Mouse (Mus musculus) layer of hippocampus, adult 9-10 months (tissue): ENCODE data around the gene Mknk2.

Experiments used
- DNase-seq: peaks from one replicate; pipeline ENCODE4 v3.0.0; 2022; ENCODE audit warnings: low spot score

Gene Mknk2

DNA sequence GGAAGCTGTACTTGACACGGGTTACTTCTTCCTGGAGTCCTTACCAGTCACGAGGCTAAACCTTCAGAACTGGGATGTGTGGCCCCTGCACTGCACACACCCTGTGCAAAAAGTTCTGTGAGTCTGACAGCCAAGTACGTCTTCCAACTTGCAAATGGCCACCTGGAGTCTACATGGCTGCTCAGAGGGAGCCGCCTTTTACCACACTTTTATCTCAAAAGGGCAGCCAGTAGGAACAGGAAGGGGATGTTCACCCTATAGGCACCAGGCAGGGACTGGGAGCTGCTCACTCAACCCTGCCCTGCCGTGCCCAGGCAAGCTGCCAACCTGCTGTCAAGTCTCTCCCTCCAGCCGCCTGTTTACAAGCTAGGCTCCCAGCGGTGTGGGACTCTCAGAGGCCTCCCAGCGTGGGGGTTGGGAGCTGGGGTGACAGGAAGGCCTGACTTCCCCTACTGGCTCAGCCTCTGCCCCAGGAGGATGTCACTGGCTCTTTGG is at the start of gene Mknk2:
Gene Mknk2 (minus strand): TSS at position 171 of the 495 bp plus-strand sequence.
- peak; percentile 79 for DNase-seq

DNA sequence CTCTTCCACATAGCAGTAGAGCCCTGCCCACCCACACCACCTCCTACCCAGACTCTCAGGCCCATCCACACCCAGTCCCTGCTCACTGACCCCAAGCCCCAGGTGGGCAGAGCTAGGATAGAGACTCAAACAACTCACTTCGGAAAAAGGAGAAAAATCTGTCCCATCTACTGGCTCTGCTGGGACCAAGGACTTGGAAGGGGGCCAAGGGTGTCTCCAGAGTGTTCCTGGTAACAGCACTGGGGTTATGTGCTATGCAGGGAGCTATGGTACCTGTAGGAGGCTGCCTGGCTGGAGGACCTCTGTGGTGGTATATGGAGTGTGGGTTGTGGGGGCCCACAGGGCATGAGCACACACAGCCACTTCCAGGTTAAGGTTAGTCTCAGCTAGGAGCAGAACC is 39.4 kb upstream of the Mknk2 start:
- no peak for DNase-seq

DNA sequence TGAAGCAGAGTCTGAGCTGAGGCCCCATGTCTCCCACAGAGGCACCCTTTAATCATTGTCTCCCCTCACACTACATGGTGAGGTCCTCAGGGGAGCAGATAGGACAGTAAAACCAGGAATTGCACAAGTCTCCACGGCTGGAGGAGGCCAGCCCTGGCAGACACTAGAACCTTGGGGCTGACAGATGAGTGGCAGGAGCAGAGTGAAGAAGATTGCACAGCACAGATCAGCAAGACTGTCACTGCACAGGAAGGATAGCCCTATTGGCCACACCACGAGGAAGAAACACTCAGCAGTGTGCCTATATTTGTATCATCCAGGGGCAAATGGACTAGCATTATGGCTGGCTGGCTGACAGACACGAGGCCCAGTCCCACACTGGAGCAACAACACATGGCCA is 32.9 kb upstream of the Mknk2 start:
- no peak for DNase-seq

DNA sequence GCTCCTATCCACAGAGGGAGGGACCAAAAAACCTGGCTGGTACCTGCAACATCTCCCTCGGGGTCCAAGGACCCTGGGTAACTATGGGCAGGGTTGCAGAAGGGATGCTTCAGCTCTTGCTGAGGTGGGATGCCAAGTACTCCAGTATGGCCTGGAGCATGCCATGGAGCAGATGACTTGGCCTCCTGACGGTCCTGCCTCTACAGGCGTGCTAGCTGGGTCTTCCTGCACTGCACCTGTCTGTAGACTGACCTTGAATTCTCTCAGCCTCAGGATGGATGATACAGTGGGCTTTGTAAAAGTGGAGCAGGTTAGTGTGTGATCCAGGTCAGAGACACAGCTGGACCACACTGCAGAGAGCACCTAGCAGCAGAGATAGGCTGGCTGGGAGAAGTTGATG is 27.6 kb upstream of the Mknk2 start:
- DNase-seq, result no peak

DNA sequence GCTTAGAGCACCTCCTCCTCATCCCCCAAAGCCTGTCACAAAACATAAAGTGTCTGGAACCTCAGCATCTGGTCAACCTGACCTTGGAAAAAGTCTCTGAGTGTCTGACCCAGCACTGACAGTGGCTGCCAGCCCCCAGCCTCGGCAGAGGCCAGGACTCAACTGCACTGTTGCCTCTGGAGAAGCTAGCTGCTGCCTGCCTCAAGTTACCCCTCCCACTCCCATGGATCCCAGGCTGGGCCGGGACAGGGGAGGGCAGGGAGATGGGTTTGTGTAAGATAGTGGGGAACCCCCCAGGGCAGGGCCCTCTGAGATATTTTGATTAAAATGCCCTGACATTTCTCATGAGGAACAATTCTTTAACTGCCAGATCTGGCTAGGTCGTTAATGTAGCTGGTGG is 27.1 kb upstream of the Mknk2 start:
- DNase-seq, result no peak

DNA sequence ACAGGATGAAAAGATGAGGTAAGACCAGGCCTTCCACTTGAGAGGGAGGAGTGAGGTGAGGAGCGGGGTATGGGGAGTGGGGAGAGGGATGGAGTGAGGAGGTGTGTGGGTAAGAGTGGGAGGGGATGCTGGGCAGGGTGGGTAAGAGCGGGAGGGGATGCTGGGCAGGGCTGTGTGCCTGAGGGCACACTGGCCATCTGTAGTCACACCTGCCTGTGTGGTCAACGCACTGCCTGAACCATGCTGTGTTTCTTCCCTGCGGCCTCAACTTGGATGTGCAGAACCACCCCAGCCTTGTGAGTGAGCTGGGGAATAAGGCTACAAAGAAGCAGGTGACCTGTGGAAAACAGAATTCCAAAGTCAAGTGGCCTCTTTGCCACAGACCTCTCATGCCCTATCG is 26.5 kb upstream of the Mknk2 start:
- DNase-seq, result no peak

DNA sequence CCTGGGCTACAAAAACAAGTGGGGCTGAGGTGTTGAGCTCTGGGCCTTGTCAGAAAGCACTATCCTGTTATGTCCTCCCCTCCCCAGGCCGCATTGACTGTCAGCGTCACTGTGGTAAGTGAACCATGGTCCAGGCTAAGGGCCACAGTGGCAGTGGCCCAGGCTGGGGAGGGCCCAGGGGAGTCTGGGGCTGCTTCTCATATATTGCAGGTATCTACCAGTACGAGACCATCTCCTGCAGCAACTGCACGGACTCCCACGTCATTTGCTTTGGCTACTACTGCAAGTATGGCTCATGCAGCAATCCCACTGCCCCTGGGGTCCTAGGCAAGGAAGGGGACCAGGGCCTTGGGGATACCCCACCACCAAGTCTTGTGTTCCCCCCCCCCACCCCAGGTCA is 25.7 kb upstream of the Mknk2 start:
- no peak for DNase-seq

DNA sequence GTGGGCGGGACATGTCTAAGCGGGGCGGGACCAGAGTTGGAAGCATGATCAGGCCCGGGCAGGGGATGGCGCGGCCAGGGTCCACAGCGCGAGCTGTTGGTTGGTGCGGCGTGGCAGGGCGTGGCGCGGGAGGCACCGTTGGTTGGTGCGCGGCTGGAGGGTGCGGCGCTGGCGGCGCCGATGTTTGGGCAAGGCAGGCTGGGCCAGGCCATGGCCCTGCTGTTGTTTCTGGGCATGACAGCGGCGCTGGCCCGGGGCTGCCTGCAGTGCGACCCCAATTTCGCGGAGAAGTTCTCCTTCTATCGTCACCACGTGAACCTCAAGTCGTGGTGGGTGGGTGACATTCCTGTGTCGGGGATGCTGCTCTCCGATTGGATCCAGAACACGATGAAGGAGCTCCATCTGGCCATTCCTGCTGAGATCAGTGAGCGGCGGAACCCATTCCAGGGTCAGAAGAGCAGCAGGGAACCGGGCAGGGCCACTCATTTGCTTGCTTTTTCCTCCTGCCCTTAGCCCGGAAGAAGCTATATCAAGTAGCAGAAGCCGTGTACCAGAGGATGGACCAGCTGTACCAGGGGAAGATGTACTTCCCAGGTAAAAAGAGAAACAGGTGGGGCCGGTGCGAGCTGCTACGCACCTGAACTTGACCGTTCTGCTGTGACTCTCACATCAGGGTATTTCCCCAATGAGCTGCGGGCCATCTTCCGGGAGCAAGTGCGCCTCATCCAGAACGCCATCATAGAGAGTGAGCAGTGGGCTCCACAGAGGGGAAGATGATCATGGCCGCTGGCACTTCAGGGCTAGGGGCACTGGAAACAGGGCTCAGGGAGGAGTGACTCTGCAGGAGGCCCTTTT is 24.9 kb upstream of the Mknk2 start:
- peak; percentile 96 for DNase-seq

DNA sequence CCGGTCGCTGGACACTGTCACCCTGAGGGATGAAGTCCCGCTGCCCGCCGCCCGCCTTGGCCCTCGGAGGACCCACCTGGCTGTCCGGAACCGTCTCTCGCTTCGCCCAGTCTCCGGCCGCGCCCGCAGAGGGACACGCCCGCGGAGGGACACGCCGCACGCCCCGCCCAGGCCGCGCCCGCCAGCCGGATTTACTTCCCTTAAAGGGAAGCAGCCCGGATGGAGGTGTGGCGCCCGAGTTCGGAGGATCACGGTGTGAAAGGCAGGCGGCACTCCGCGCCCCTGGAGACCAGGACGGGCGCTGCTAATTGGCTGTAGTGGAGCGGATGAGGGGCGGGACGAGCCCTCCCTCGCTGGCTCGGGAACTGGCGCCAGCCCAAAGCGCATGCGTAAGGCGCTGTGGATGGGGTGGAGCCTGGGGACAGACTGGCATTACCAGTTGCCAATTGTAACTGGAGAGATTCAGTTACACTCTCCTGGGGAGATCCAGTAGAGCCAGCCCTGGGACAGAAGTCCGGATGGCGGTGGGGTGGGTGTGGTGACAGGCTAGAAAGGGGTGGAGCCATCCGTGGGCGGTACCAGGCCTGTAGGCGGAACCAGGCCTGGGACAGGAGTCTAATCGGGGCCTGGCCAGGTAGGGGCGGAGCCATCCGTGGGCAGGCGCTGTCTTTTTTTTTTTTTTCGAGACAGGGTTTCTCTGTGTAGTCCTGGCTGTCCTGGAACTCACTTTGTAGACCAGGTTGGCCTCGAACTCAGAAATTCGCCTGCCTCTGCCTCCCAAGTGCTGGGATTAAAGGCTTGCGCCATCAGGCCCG is 24.0 kb upstream of the Mknk2 start, which contains the start of the genes Mob3a and Izumo4:
Gene Mob3a (minus strand): TSS at position 257 of the 815 bp plus-strand sequence.
Gene Izumo4 (plus strand): TSS at position 464 of the 815 bp plus-strand sequence.
- peak; percentile 97 for DNase-seq

DNA sequence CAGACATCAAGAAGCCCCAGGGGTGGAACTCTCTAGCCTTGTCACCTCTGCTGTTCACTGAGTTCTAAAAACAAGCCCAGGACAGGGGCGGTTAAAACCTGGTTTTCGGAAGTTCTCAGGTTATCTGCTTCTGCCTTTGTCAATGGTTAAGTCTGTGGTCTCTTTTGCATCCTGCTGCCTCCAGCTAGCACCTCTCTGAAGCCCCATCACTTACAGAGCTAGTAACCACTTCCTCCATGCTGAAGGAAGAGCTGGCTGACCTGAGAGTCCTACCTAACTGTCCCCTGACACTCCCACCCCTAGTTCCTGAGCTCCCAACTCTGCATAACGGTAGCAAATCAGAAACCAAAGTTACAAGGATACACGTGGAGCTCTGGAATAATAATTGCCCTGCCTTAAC is 22.8 kb upstream of the Mknk2 start:
- no peak for DNase-seq

DNA sequence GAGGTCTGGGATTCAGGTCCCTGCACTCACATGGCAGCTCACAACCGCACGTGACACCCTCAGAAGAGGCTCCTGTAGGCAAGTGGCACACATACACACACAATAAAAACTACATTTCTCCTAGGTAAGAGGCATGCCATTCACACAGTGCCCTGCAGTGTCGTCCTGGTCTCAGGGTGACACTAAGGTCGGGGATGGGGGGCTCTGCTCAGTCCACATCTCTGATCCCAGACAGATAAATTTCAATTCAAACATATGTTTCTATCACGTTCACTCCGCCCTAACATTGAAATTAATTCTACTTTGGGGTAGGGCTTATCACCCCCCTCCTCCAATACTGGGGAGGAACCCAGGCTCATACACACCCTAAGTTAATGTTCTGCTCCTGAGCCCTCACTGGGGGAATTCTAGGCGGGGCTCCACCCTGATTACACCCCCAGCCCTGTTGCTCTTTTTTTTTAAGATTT is 22.2 kb upstream of the Mknk2 start:
- DNase-seq, result no peak

DNA sequence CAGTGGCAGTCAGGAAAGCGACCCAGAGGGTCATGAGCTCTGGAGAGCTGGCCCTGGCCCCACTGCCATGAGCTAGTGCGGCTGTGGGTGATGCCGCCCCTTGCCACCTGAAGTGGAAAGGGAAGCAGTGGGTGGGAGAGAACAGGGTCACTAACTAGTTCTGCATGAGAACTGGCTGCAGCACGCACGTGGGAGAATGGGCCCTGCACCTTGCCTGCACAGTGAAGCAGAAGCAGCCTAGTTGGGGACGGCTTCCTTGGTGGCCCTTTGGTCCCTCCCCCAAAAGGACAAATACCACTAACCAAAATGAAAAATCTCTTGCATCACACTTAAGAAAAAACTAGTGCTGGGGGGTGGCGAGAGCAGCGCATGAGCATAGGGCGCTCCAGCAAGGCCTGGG is 20.7 kb upstream of the Mknk2 start:
- no peak for DNase-seq

DNA sequence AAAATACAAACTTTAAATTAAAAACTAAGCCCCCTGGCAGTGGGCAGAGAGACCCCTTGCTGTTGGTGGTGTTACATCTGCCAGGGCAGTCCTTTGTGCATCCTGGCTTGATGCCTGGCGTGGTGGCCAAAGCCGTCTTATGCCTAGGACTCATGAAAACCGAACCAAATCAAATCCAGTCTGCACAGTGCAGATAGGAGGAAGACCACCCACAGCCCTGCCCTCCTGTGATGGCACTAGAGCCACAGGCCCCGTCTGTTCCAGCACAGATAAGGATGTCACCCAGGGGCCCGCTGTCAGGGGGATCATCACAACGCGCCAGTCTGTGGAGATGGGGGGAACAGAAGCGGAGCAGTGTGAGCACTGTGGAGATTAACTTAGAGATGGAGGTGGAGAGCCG is 19.9 kb upstream of the Mknk2 start:
- DNase-seq, result no peak

DNA sequence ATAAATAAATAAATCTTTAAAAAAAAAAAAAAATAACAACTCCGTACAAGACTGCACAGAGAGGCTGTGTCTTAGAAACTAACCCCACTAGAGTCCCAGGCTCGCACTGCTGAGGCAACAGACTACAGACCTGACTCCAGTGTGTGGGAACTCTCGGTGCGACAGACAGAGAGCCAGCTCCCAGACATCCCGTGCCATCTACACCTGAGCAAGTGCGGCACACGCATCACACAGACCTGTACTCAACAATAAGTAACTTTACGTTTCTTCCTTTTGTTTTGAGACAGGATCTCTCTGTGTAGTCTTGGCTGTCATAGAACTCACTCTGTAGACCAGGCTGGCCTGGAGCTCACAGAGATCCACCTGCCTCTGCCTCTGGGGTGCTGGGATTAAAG is 19.5 kb upstream of the Mknk2 start:
- DNase-seq, result no peak

DNA sequence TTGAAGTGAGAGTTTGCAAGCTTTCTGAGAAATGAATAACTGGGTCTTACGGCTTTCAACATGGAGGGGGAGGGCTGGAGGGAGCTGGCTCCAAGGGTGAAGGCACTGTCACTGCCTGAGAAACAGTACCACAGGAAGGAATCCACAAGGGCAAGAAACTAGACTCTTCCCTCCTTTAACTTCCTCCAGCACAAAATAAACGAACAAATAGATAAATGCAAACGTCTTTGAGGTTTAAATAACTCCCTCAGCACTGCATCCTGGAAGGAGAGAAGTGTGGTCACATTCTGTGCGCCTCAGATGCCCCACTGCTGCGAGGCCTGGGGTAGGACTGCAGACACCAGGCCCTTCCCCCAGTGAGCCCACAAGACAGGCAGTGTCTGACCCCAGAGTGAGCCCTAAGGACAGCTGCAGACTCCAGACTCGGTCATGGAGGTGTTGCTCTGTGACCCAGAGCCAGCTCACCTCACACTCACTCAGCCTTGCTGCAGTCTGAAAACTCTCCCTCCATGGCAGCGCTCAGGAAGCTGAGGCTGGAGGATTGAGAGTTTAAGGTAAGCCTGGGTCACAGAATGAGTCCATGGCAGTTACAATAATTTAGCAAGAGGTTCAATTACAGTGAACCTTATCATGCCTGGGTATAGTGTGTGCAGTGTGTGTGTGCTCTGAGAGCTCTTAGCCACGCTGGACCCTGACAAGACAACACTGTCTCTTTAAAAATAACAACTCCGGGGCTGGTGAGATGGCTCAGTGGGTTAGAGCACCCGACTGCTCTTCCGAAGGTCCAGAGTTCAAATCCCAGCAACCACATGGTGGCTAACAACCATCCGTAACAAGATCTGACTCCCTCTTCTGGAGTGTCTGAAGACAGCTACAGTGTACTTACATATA is 18.8 kb upstream of the Mknk2 start:
- no peak for DNase-seq

DNA sequence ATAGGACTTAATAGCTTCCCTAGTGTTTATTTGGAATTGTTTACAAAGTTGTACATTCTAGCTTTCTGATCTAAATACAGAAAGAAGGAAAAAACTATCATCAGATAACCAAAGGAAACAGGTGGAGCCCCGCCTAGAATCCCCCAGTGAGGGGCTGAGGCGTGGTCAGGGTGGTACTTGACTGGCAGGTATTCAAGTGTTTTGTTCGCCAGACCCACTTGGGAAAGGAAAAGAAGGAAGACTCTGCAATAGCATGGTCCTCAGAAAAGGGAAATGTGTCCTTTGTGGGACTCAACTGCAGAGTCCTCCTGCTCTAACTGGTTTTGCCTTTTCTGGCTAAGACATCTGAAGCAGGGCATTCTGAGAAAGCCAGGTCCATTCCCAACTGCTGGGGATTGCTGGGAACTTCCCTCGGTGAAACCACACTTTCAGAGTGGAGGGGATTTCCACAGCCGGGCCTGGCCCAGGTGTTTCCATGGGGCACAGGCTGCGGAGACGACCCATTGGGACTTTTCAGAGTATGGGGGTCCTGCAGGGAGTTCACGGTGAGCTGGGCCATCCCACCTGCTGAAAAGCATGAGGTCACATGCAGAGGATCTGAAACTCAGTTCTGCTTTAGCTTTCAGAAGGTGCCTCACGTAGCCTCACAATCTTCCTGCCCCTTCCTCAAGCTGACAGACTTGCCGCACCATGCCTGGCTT is 18.0 kb upstream of the Mknk2 start:
- no peak for DNase-seq

DNA sequence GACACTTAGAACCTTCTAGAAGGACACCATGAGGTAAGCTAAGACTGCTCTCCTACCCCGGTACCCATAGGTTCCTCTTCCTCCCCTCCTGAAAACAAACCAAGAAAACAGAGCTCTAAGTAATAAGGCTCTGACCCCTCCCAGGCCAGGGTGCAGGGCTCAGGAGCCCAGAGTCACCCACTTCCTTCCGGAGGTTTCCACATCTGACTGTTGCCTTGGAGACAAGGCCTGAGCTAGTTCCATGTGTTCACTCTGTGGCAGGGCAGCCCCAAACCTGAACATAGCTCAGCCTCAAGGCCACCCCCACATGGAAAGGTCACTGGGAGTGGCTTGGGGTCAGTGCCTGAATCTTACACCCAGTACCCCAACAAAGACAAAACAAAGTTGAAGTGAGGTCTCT is 17.3 kb upstream of the Mknk2 start:
- no peak for DNase-seq

DNA sequence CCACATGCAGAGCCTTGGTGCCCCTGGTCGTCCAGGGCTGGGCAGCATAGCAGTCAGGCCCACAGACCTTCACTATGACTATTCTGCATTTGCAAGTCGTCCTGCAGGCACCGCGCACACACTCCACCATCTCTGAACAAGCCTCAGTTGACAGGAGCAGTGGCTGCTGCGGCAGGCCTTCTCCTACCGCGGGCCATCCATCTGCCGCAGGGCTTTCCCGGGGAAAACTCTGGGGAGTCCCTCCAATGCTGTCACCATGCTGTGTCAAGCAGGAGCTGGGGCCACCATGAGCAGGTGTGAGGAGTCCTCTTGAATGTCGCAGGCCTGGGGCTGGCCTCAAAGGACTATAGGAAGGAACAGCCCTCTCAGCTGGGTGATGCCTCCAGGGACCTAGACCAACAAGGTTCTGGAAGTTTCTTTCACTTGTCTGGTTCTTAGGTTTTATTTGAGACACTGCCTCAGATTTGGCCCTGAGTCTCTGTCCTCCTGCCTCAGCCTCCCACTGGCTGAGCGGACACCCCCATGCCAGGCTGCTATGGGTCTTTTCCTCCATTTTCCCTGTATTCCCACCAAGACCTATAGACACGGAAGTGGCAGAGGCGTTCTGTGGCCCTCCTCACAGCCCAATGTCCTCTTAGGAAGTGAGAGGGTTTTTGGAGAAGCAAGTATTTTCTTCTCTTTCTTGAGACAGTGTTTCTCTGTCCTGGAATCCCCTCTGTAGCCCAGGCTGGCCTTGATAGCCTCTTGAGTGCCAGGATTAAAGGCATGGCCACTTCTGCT is 16.4 kb upstream of the Mknk2 start:
- no peak for DNase-seq

DNA sequence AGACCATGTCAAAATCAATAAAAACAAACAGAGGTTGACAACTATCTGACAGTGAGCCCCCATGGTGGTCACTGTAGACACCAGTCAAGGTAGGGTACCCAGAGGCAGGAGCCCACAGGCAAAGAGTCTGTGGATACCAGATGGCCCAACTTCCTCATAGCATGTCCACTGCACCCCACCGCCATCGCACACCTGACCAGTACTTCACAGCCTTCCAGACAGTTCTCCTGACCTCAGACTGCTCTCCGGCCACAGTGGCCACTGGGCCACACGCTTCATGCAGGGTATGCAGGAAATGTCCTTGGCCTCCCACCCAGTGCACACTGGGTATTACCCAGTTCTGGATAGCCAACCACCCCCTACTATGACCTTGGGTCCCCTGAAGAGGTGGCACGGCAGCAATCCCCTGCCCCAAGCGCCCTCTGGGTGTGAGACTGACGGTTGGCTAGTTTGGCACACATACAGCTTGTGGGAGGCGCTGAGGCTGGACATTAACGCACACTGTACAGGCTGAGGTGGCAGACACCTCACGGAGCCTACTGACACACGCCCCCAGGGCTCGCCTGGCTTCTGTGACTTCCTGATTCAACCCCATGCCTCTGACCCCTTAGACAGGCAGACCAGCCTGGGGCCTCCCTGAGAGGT is 15.6 kb upstream of the Mknk2 start:
- no peak for DNase-seq
